Mouse (Mus musculus) Muller cell, postnatal 12 days (primary cell): Measurements from ENCODE around the gene S100a2.

Experiments used
- DNase-seq: peaks from one replicate; pipeline ENCODE4 v3.0.0-alpha.2; 2015; ENCODE audit errors: inconsistent ontology term

The S100a2 gene

GRCm38 (mm10) chr3:90615415-90615814 is 25.4 kb downstream of the S100a2 start:
- DNase-seq: peak; percentile 85

GRCm38 (mm10) chr3:90615911-90616310 is 25.9 kb downstream of the S100a2 start:
- DNase-seq: no peak

GRCm38 (mm10) chr3:90617586-90617985 is 27.5 kb downstream of the S100a2 start:
- DNase-seq: no peak

- DNase-seq: no peak
Measured at GRCm38 (mm10) chr3:90621552-90621951, 31.5 kb downstream of the S100a2 start.

GRCm38 (mm10) chr3:90623435-90624071 is 33.5 kb downstream of the S100a2 start:
- peak; percentile 67 for DNase-seq

- DNase-seq: no peak
Measured at GRCm38 (mm10) chr3:90625496-90625895, 35.4 kb downstream of the S100a2 start.

- no peak for DNase-seq
Measured at GRCm38 (mm10) chr3:90626266-90627021, 36.4 kb downstream of the S100a2 start.

- no peak for DNase-seq
Measured at GRCm38 (mm10) chr3:90627366-90627765, 37.3 kb downstream of the S100a2 start.

- DNase-seq: peak; percentile 62
Measured at GRCm38 (mm10) chr3:90627807-90628206, 37.8 kb downstream of the S100a2 start.

GRCm38 (mm10) chr3:90629298-90629697 is 39.3 kb downstream of the S100a2 start:
- peak; percentile 40 for DNase-seq

- no peak for DNase-seq
Measured at GRCm38 (mm10) chr3:90631984-90632383, 41.9 kb downstream of the S100a2 start.

- DNase-seq: peak; percentile 88
Measured at GRCm38 (mm10) chr3:90638511-90639275, 48.6 kb downstream of the S100a2 start.

- no peak for DNase-seq
Measured at GRCm38 (mm10) chr3:90639511-90640154, 49.6 kb downstream of the S100a2 start.

GRCm38 (mm10) chr3:90640981-90641380 is 50.9 kb downstream of the S100a2 start:
- DNase-seq: no peak
